Mouse (Mus musculus): ENCODE data around the gene Slc27a1.
"Not testable (repeated sequence)": the region's sequence is repeated elsewhere in the genome, so short reads cannot be mapped to it uniquely, and the experiment has no call there.

Slc27a1 gene

GRCm38 (mm10) chr8:71568387-71568937, at the start of gene Slc27a1:
Gene Slc27a1 (plus strand): TSS chr8:71568882.
- peak; percentile 39 to 57 for DNase-seq (ENCODE audit: low spot score in 2 of 2)

GRCm38 (mm10) chr8:71519037-71519825, 49.5 kb upstream of the Slc27a1 start:
- DNase-seq (ENCODE audit: low spot score in 2 of 2), result not testable (repeated sequence)

- DNase-seq (ENCODE audit: low spot score in 2 of 2), result peak; percentile 81 to 84
These were observed 47.0 kb upstream of the Slc27a1 start for GRCm38 (mm10) chr8:71521634-71522033.

GRCm38 (mm10) chr8:71525226-71526050, 43.2 kb upstream of the Slc27a1 start, which contains the start of gene Ccdc194:
Gene Ccdc194 (minus strand): TSS chr8:71525711.
- no peak for DNase-seq (ENCODE audit: low spot score in 2 of 2)

- DNase-seq (ENCODE audit: low spot score in 2 of 2), result no peak
These were observed 42.4 kb upstream of the Slc27a1 start for GRCm38 (mm10) chr8:71526272-71526671.

GRCm38 (mm10) chr8:71527162-71527870, 41.4 kb upstream of the Slc27a1 start:
- DNase-seq (ENCODE audit: low spot score in 2 of 2), result no peak

- no peak for DNase-seq (ENCODE audit: low spot score in 2 of 2)
These were observed 40.2 kb upstream of the Slc27a1 start for GRCm38 (mm10) chr8:71528362-71529073.

- not testable (repeated sequence) for DNase-seq (ENCODE audit: low spot score in 2 of 2)
These were observed 37.8 kb upstream of the Slc27a1 start for GRCm38 (mm10) chr8:71530735-71531467.

- DNase-seq (ENCODE audit: low spot score in 2 of 2), result no peak
These were observed 34.3 kb upstream of the Slc27a1 start for GRCm38 (mm10) chr8:71534263-71534810.

GRCm38 (mm10) chr8:71535663-71536062, 33.0 kb upstream of the Slc27a1 start:
- no peak for DNase-seq (ENCODE audit: low spot score in 2 of 2)

- DNase-seq (ENCODE audit: low spot score in 2 of 2), result peak in 1 of 2 experiments; percentile 38
These were observed 31.4 kb upstream of the Slc27a1 start, which contains the start of gene Bst2 for GRCm38 (mm10) chr8:71537028-71537867. Gene Bst2 (minus strand): TSS chr8:71537456.

GRCm38 (mm10) chr8:71542632-71543343, 25.9 kb upstream of the Slc27a1 start, which contains the start of gene Mvb12a:
Gene Mvb12a (plus strand): TSS chr8:71542922.
- DNase-seq (ENCODE audit: low spot score in 2 of 2), result peak; percentile 98 to 99

GRCm38 (mm10) chr8:71543755-71544154, 24.9 kb upstream of the Slc27a1 start:
- no peak for DNase-seq (ENCODE audit: low spot score in 2 of 2)

- no peak for DNase-seq (ENCODE audit: low spot score in 2 of 2)
These were observed 23.6 kb upstream of the Slc27a1 start for GRCm38 (mm10) chr8:71545053-71545452.

- DNase-seq (ENCODE audit: low spot score in 2 of 2), result no peak
These were observed 21.1 kb upstream of the Slc27a1 start for GRCm38 (mm10) chr8:71547590-71547989.

GRCm38 (mm10) chr8:71550754-71551153, 17.9 kb upstream of the Slc27a1 start:
- DNase-seq (ENCODE audit: low spot score in 2 of 2), result no peak

GRCm38 (mm10) chr8:71552770-71553169, 15.9 kb upstream of the Slc27a1 start:
- no peak for DNase-seq (ENCODE audit: low spot score in 2 of 2)

- no peak for DNase-seq (ENCODE audit: low spot score in 2 of 2)
These were observed 14.7 kb upstream of the Slc27a1 start for GRCm38 (mm10) chr8:71554001-71554400.

Data from right cerebral cortex, postnatal 36 days (tissue).